Mouse (Mus musculus) spleen, adult 2 months (tissue): Measurements from ENCODE around the gene Lalba.

Source experiments
- CTCF ChIP-seq: fragments of 200-500 bp; IDR thresholded peaks from 2 replicates; pipeline ENCODE4 v1.5.1; 2011; ENCODE audit warnings: mild to moderate bottlenecking, inconsistent platforms; ENCODE audit not compliant: insufficient read depth, insufficient read length, insufficient replicate concordance; ENCODE audit errors: extremely low read depth
- POLR2A ChIP-seq: fragments of 200-500 bp; IDR thresholded peaks from 2 replicates; pipeline ENCODE4 v1.6.1; 2011; ENCODE audit warnings: low read depth, low read length, inconsistent platforms

GRCm38 (mm10) chr15:98482701-98483100 is at the start of gene Lalba:
- TF ChIP-seq CTCF = no peak
- TF ChIP-seq POLR2A = no peak
